Mouse (Mus musculus) 3T3-L1 (cell line): ENCODE measurements around the gene Zfp940.
"Not testable (repeated sequence)": the region's sequence is repeated elsewhere in the genome, so short reads cannot be mapped to it uniquely, and the experiment has no call there.

Experiments
- DNase-seq: peaks from one replicate; pipeline ENCODE4 v3.0.0-alpha.2; 2015; ENCODE audit warnings: low read depth, low spot score

The Zfp940 gene

GRCm38 (mm10) chr7:29853219-29853842 lies at the start of gene Zfp940:
Gene Zfp940, minus strand, starts transcription at chr7:29853669.
- peak; percentile 74 for DNase-seq

- DNase-seq, result no peak
Measured at GRCm38 (mm10) chr7:29898351-29898750, 44.9 kb upstream of the Zfp940 start.

GRCm38 (mm10) chr7:29892756-29893155 lies 39.3 kb upstream of the Zfp940 start:
- no peak for DNase-seq

GRCm38 (mm10) chr7:29890501-29890900 lies 37.0 kb upstream of the Zfp940 start:
- no peak for DNase-seq

- no peak for DNase-seq
Measured at GRCm38 (mm10) chr7:29880916-29881315, 27.4 kb upstream of the Zfp940 start.

- DNase-seq, result no peak
Measured at GRCm38 (mm10) chr7:29880056-29880455, 26.6 kb upstream of the Zfp940 start.

- not testable (repeated sequence) for DNase-seq
Measured at GRCm38 (mm10) chr7:29877561-29877960, 24.1 kb upstream of the Zfp940 start.

- DNase-seq, result no peak
Measured at GRCm38 (mm10) chr7:29874256-29874655, 20.8 kb upstream of the Zfp940 start.

- DNase-seq, result no peak
Measured at GRCm38 (mm10) chr7:29861660-29862059, 8.2 kb upstream of the Zfp940 start.

- peak; percentile 94 for DNase-seq
Measured at GRCm38 (mm10) chr7:29859532-29860517, 6.4 kb upstream of the Zfp940 start, which contains the start of gene Zfp420. Gene Zfp420, plus strand, starts transcription at chr7:29859979.

- no peak for DNase-seq
Measured at GRCm38 (mm10) chr7:29852831-29853218, 644 bp downstream of the Zfp940 start.

- DNase-seq, result peak; percentile 69
Measured at GRCm38 (mm10) chr7:29844616-29845015, 8.9 kb downstream of the Zfp940 start.

GRCm38 (mm10) chr7:29842105-29842504 lies 11.4 kb downstream of the Zfp940 start:
- no peak for DNase-seq

- DNase-seq, result no peak
Measured at GRCm38 (mm10) chr7:29839256-29839655, 14.2 kb downstream of the Zfp940 start.

GRCm38 (mm10) chr7:29836816-29837215 lies 16.7 kb downstream of the Zfp940 start:
- peak; percentile 12 for DNase-seq

- no peak for DNase-seq
Measured at GRCm38 (mm10) chr7:29829804-29830203, 23.7 kb downstream of the Zfp940 start.

- no peak for DNase-seq
Measured at GRCm38 (mm10) chr7:29828001-29828400, 25.5 kb downstream of the Zfp940 start.

- peak; percentile 77 for DNase-seq
Measured at GRCm38 (mm10) chr7:29818619-29819254, 34.7 kb downstream of the Zfp940 start.

GRCm38 (mm10) chr7:29815910-29816429 lies 37.5 kb downstream of the Zfp940 start, which contains the start of gene Zfp790:
Gene Zfp790, plus strand, starts transcription at chr7:29816114.
- peak; percentile 96 for DNase-seq

- DNase-seq, result no peak
Measured at GRCm38 (mm10) chr7:29815061-29815784, 38.2 kb downstream of the Zfp940 start.

GRCm38 (mm10) chr7:29814381-29814780 lies 39.1 kb downstream of the Zfp940 start:
- DNase-seq, result no peak
